Comparison of ENCODE assay signal across 8 mouse cellular contexts in the genomic region with DNA sequence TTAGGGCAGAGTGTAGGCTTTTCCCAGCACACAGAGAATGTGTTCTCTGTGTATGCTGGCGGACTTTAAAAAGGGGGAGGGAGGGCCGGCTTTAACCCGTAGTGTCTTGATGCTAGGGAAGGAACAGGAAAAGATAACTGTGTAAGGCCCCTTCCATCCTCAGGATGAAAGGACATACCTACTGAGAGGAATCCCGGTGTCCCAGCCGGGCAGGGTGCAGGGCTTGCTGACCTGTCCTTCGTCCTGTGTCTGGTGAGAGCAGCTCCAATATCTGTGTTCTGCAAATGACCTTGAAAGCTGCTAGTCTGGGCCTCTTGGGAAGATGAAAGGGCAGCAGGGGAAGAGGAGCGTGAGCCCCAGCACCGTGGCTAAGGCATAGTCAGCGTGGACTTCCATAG. TPM values are rescaled to one million over a fixed set of nuclear protein-coding genes. Genes with fewer than 3 reads are reported as not detected.
A peak's percentile ranks its signal among the peaks of the same experiment; 100 is the strongest.
DNase-seq lines count a peak whose midpoint lies in the region; ATAC-seq lines count a peak whose summit lies in the region.

No protein-coding gene starts in this region.

- H3K9ac ChIP-seq in intestine, embryonic 14.5 days (ENCODE audit: low read length) = peak overlapping the region; percentile 89
- peak overlapping the region; percentile 78 for H3K9ac ChIP-seq in midbrain, embryonic 12.5 days (replicated peaks)

- H3K27ac ChIP-seq in forebrain, embryonic 10.5 days = peak overlapping the region; percentile 100
- peak overlapping the region; percentile 38; the same call in 1 of the 2 replicates for H3K27ac ChIP-seq in intestine, embryonic 14.5 days (ENCODE audit: low read depth)
- H3K27ac ChIP-seq in midbrain, embryonic 12.5 days (replicated peaks) = peak overlapping the region; percentile 99

- peak overlapping the region; percentile 84 for H3K4me3 ChIP-seq in forebrain, embryonic 10.5 days
- H3K4me3 ChIP-seq in intestine, embryonic 14.5 days (ENCODE audit: low read depth, low read length) = peak overlapping the region; percentile 80
- H3K4me3 ChIP-seq in midbrain, embryonic 12.5 days = peak overlapping the region; percentile 76

- no peaks in the 10 kb centered on the region for H3K9me3 ChIP-seq in forebrain, embryonic 10.5 days
- H3K9me3 ChIP-seq in intestine, embryonic 14.5 days (ENCODE audit: control insufficient read depth, low read length) = no peaks in the 10 kb centered on the region
- no peaks in the 10 kb centered on the region for H3K9me3 ChIP-seq in midbrain, embryonic 12.5 days

- peaks cover 32% of the 10 kb centered on the region for H3K4me1 ChIP-seq in forebrain, embryonic 10.5 days
- H3K4me1 ChIP-seq in intestine, embryonic 14.5 days (replicated peaks; ENCODE audit: control insufficient read depth, insufficient read depth, low read length) = peaks cover 15% of the 10 kb centered on the region
- H3K4me1 ChIP-seq in midbrain, embryonic 12.5 days = peaks cover 22% of the 10 kb centered on the region

- 83% methylated on average over 9 of the region's 9 CpGs for WGBS in forebrain, embryonic 10.5 days
- 50% methylated on average over 9 of the region's 9 CpGs for WGBS in intestine, embryonic 14.5 days
- 59% methylated on average over 9 of the region's 9 CpGs for WGBS in midbrain, embryonic 12.5 days

- peak overlapping the region; percentile 88 for H3K4me2 ChIP-seq in intestine, embryonic 14.5 days (ENCODE audit: low read length)
- H3K4me2 ChIP-seq in midbrain, embryonic 12.5 days (replicated peaks) = peak overlapping the region; percentile 92

- DNase-seq in kidney, adult 18-20 months = peak; percentile 49
- DNase-seq in kidney, postnatal 10 days = no peak
- DNase-seq in forebrain, embryonic 10.5 days (ENCODE audit: extremely low spot score, low spot score) = no peak
- DNase-seq in intestine, embryonic 14.5 days (ENCODE audit: low spot score) = no peak
- no peak for DNase-seq in cerebellum, postnatal 10 days
- no peak for DNase-seq in lung, adult 18-20 months

- no peak for ATAC-seq in intestine, embryonic 14.5 days (replicated peaks; ENCODE audit: low FRiP score, low TSS enrichment, low read depth)
- no peak for ATAC-seq in midbrain, embryonic 12.5 days (ENCODE audit: low FRiP score, low read depth)
- ATAC-seq in erythroid progenitor cell, adult 5-6 weeks (replicated peaks; ENCODE audit: low FRiP score, poor library complexity, severe bottlenecking) = no peak

- peaks cover 34% of the 10 kb centered on the region for H3K36me3 ChIP-seq in forebrain, embryonic 10.5 days (replicated peaks)
- H3K36me3 ChIP-seq in intestine, embryonic 14.5 days (ENCODE audit: control insufficient read depth, insufficient read depth, low read length) = no peaks in the 10 kb centered on the region
- H3K36me3 ChIP-seq in midbrain, embryonic 12.5 days = 0 out of 2 replicates have a peak, but pooled peaks cover 10% of the 10 kb centered on the region

- H3K27me3 ChIP-seq in forebrain, embryonic 10.5 days (ENCODE audit: poor library complexity, severe bottlenecking) = no peaks in the 10 kb centered on the region; the same call in 1 of the 2 replicates
- no peaks in the 10 kb centered on the region for H3K27me3 ChIP-seq in intestine, embryonic 14.5 days (replicated peaks; ENCODE audit: control insufficient read depth, insufficient read depth, low read length)
- H3K27me3 ChIP-seq in midbrain, embryonic 12.5 days = no peaks in the 10 kb centered on the region

RNA-seq across cellular contexts. Expression of a gene that starts 1.5 kb away (rescaled TPM):
- polyA plus RNA-seq in forebrain, embryonic 10.5 days (2016; fragmentation: Nextera tagmentation; extraction: Ambion mirVana) = 40.8 and 42.8 TPM in 2 replicates
- 36.1 and 37.5 TPM in 2 replicates for polyA plus RNA-seq in intestine, embryonic 14.5 days (2014; fragmentation: Nextera tagmentation; extraction: Ambion mirVana)
- 41.9 and 43.6 TPM in 2 replicates for polyA plus RNA-seq in midbrain, embryonic 12.5 days (2016; fragmentation: Nextera tagmentation; extraction: Ambion mirVana)
- total RNA-seq in erythroid progenitor cell, adult 5-6 weeks (2015; ENCODE audit: low replicate concordance) = 8.6 and 9.2 TPM in 2 replicates
- total RNA-seq in erythroid progenitor cell, adult 5-6 weeks (2017; ENCODE audit: low replicate concordance) = 22.5 and 26.3 TPM in 2 replicates

RNA-seq across cellular contexts. Expression of a gene that starts 39.1 kb away (rescaled TPM):
- 5.1 and 5.9 TPM in 2 replicates for polyA plus RNA-seq in forebrain, embryonic 10.5 days (2016; fragmentation: Nextera tagmentation; extraction: Ambion mirVana)
- 10.5 and 11.1 TPM in 2 replicates for polyA plus RNA-seq in intestine, embryonic 14.5 days (2014; fragmentation: Nextera tagmentation; extraction: Ambion mirVana)
- polyA plus RNA-seq in midbrain, embryonic 12.5 days (2016; fragmentation: Nextera tagmentation; extraction: Ambion mirVana) = 11.8 and 13.1 TPM in 2 replicates
- not detected in 2 replicates for total RNA-seq in erythroid progenitor cell, adult 5-6 weeks (2015; ENCODE audit: low replicate concordance)
- not detected in 2 replicates for total RNA-seq in erythroid progenitor cell, adult 5-6 weeks (2017; ENCODE audit: low replicate concordance)

RNA-seq across cellular contexts. Expression of a gene that starts 42.8 kb away (rescaled TPM):
- 1,023 and 1,061 TPM in 2 replicates for polyA plus RNA-seq in forebrain, embryonic 10.5 days (2016; fragmentation: Nextera tagmentation; extraction: Ambion mirVana)
- 1,482 and 1,532 TPM in 2 replicates for polyA plus RNA-seq in intestine, embryonic 14.5 days (2014; fragmentation: Nextera tagmentation; extraction: Ambion mirVana)
- 652 and 673 TPM in 2 replicates for polyA plus RNA-seq in midbrain, embryonic 12.5 days (2016; fragmentation: Nextera tagmentation; extraction: Ambion mirVana)
- total RNA-seq in erythroid progenitor cell, adult 5-6 weeks (2015; ENCODE audit: low replicate concordance) = 600 and 647 TPM in 2 replicates
- total RNA-seq in erythroid progenitor cell, adult 5-6 weeks (2017; ENCODE audit: low replicate concordance) = 701 and 821 TPM in 2 replicates

RNA-seq across cellular contexts. Expression of a gene that starts 43.3 kb away (rescaled TPM):
- polyA plus RNA-seq in forebrain, embryonic 10.5 days (2016; fragmentation: Nextera tagmentation; extraction: Ambion mirVana) = 10.5 and 11.2 TPM in 2 replicates
- polyA plus RNA-seq in intestine, embryonic 14.5 days (2014; fragmentation: Nextera tagmentation; extraction: Ambion mirVana) = 20.7 and 24.3 TPM in 2 replicates
- 10.8 and 10.9 TPM in 2 replicates for polyA plus RNA-seq in midbrain, embryonic 12.5 days (2016; fragmentation: Nextera tagmentation; extraction: Ambion mirVana)
- total RNA-seq in erythroid progenitor cell, adult 5-6 weeks (2015; ENCODE audit: low replicate concordance) = 19.1 and 20.1 TPM in 2 replicates
- total RNA-seq in erythroid progenitor cell, adult 5-6 weeks (2017; ENCODE audit: low replicate concordance) = 3.6 and 16.7 TPM in 2 replicates

Comparison
In these comparisons a context has a peak if more than half of its experiments do, and no peak if none do; other contexts are left out.
1. H3K27ac ChIP-seq: peak in every context shown above with its lines; median percentile 100 in forebrain, embryonic 10.5 days; 99 in midbrain, embryonic 12.5 days; 38 in intestine, embryonic 14.5 days.